ENCODE assay signal across 7 mouse cellular contexts in the genomic region with DNA sequence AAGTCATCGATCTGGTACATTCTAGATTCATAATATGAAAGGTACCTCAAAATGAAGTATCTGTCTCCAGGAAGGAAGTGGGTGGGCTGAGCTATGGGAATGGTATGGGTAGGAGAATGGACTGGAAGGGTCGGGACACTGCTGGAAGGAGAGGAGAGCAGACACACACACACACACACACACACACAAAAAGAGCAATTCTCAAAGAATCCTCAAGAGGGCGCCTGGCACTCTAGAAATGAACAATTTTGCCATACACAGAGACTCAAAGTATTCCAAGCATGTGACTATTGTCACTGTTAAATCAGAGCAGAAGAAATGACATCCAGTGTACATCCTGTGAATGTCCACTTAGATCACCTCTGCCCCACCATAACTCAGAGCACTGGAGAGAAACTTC. TPM values are rescaled to one million over a fixed set of nuclear protein-coding genes. Genes with fewer than 3 reads are reported as not detected.
DNase-seq lines count a peak whose midpoint lies in the region; ATAC-seq and TF ChIP-seq lines count a peak whose summit lies in the region.

No protein-coding gene starts in this region.

- no peak overlapping the region for H3K4me2 ChIP-seq in liver, embryonic 12.5 days
- no peak overlapping the region for H3K4me2 ChIP-seq in midbrain, embryonic 12.5 days (replicated peaks)

- no peaks in the 10 kb centered on the region for H3K9me3 ChIP-seq in liver, embryonic 12.5 days (replicated peaks)
- no peaks in the 10 kb centered on the region for H3K9me3 ChIP-seq in midbrain, embryonic 12.5 days

- H3K27ac ChIP-seq in liver, adult 2 months (replicated peaks; ENCODE audit: insufficient read depth, low read depth, low read length): no peak overlapping the region
- H3K27ac ChIP-seq in liver, embryonic 12.5 days: no peak overlapping the region
- no peak overlapping the region for H3K27ac ChIP-seq in embryonic fibroblast, embryonic 13.5 days (ENCODE audit: insufficient read depth, low read length)
- H3K27ac ChIP-seq in layer of hippocampus, adult 2 months: no peak overlapping the region
- no peak overlapping the region for H3K27ac ChIP-seq in midbrain, embryonic 12.5 days (replicated peaks)

- no peak for TF ChIP-seq POLR2A in liver, adult 2 months (IDR thresholded peaks at IDR 0.05; ENCODE audit: extremely low read depth, insufficient read depth, low read length)
- no peak for TF ChIP-seq POLR2A in embryonic fibroblast, embryonic 13.5 days (IDR thresholded peaks at IDR 0.05; ENCODE audit: low read depth, low read length)

- H3K27me3 ChIP-seq in liver, adult 2 months (ENCODE audit: control insufficient read depth, insufficient read depth, low read length): no peaks in the 10 kb centered on the region
- no peaks in the 10 kb centered on the region for H3K27me3 ChIP-seq in liver, embryonic 12.5 days (replicated peaks)
- no peaks in the 10 kb centered on the region for H3K27me3 ChIP-seq in midbrain, embryonic 12.5 days

- no peaks in the 10 kb centered on the region for H3K36me3 ChIP-seq in liver, adult 2 months (ENCODE audit: control insufficient read depth, insufficient read depth, low read length)
- H3K36me3 ChIP-seq in liver, embryonic 12.5 days: peaks cover 8% of the 10 kb centered on the region
- H3K36me3 ChIP-seq in midbrain, embryonic 12.5 days: peaks cover 8% of the 10 kb centered on the region

- no peaks in the 10 kb centered on the region for H3K4me1 ChIP-seq in liver, adult 2 months (ENCODE audit: control insufficient read depth, insufficient read depth, low read length)
- no peaks in the 10 kb centered on the region for H3K4me1 ChIP-seq in liver, embryonic 12.5 days
- H3K4me1 ChIP-seq in embryonic fibroblast, embryonic 13.5 days (ENCODE audit: control insufficient read depth, insufficient read depth, low read length): no peaks in the 10 kb centered on the region
- H3K4me1 ChIP-seq in midbrain, embryonic 12.5 days: no peaks in the 10 kb centered on the region

- H3K9ac ChIP-seq in liver, adult 2 months (ENCODE audit: low read depth, low read length): no peak overlapping the region
- no peak overlapping the region for H3K9ac ChIP-seq in liver, embryonic 12.5 days
- no peak overlapping the region for H3K9ac ChIP-seq in midbrain, embryonic 12.5 days (replicated peaks)

- DNase-seq in liver, adult 2 months (ENCODE audit: extremely low read depth, low read depth, low spot score): peak; percentile 28
- peak; percentile 78 for DNase-seq in ZHBTc4 (ENCODE audit: low read depth, low spot score)
- DNase-seq in layer of hippocampus, adult 2 months (ENCODE audit: low spot score in 2 of 2): peak; percentile 55 to 75
- DNase-seq in yolk sac, embryonic 10.5 days (ENCODE audit: low spot score): peak; percentile 35

- WGBS in liver, adult 2 months: 31% methylated on average over 3 of the region's 3 CpGs
- 22% methylated on average over 3 of the region's 3 CpGs for WGBS in liver, embryonic 12.5 days (ENCODE audit: insufficient replicate concordance)
- 35% methylated on average over 3 of the region's 3 CpGs for WGBS in midbrain, embryonic 12.5 days

- ATAC-seq in liver, embryonic 12.5 days: no peak
- ATAC-seq in midbrain, embryonic 12.5 days (ENCODE audit: low FRiP score, low read depth): 0 out of 2 replicates have a peak, but pooled peaks have one; percentile 41

- TF ChIP-seq CTCF in liver, adult 2 months (IDR thresholded peaks at IDR 0.05; ENCODE audit: low read depth, low read length): peak; percentile 28; the same call in 1 of the 2 replicates
- peak; percentile 30; the same call in 1 of the 2 replicates for TF ChIP-seq CTCF in embryonic fibroblast, embryonic 13.5 days (IDR thresholded peaks at IDR 0.05; ENCODE audit: borderline replicate concordance, insufficient read depth, low read length)
- TF ChIP-seq CTCF in layer of hippocampus, adult 2 months (conservative IDR thresholded peaks at IDR 0.05): peak; percentile 82

- no peak overlapping the region for H3K4me3 ChIP-seq in liver, adult 2 months (ENCODE audit: insufficient read depth, low read depth, low read length)
- no peak overlapping the region for H3K4me3 ChIP-seq in liver, embryonic 12.5 days
- no peak overlapping the region for H3K4me3 ChIP-seq in embryonic fibroblast, embryonic 13.5 days (ENCODE audit: insufficient read depth, low read length)
- H3K4me3 ChIP-seq in layer of hippocampus, adult 2 months: no peak overlapping the region
- no peak overlapping the region for H3K4me3 ChIP-seq in midbrain, embryonic 12.5 days

- no peaks in the 10 kb centered on the region for H3K79me2 ChIP-seq in liver, adult 2 months (ENCODE audit: control insufficient read depth, insufficient read depth, low read length)

RNA-seq across cellular contexts. Expression of gene Osbpl7, which starts 22.1 kb away (rescaled TPM):
- 1.1 and 1.7 TPM in 2 replicates for total RNA-seq in liver, adult 2 months (2014; rRNA removed)
- 1.7 and 2.2 TPM in 2 replicates for polyA plus RNA-seq in liver, adult 2 months (2012; rRNA removed)
- polyA plus RNA-seq in liver, embryonic 12.5 days (2016; fragmentation: Nextera tagmentation; extraction: Ambion mirVana): 3.7 and 3.8 TPM in 2 replicates
- 7.3 and 9.7 TPM in 2 replicates for polyA plus RNA-seq in embryonic fibroblast, embryonic 13.5 days (2011; ENCODE audit: insufficient read length, low read depth, missing spikeins)
- total RNA-seq in layer of hippocampus, adult 2 months (2021): 10 to 100 TPM; 15.7 to 19.0 TPM
- 8.5 and 10.8 TPM in 2 replicates for polyA plus RNA-seq in midbrain, embryonic 12.5 days (2016; fragmentation: Nextera tagmentation; extraction: Ambion mirVana)

RNA-seq across cellular contexts. Expression of gene Mrpl10, which starts 31.2 kb away (rescaled TPM):
- total RNA-seq in liver, adult 2 months (2014; rRNA removed): 19.5 and 29.2 TPM in 2 replicates
- 86.8 and 120 TPM in 2 replicates for polyA plus RNA-seq in liver, adult 2 months (2012; rRNA removed)
- polyA plus RNA-seq in liver, embryonic 12.5 days (2016; fragmentation: Nextera tagmentation; extraction: Ambion mirVana): 56.7 TPM in 2 replicates
- polyA plus RNA-seq in embryonic fibroblast, embryonic 13.5 days (2011; ENCODE audit: insufficient read length, low read depth, missing spikeins): 62.8 and 64.8 TPM in 2 replicates
- 10 to 100 TPM; 74.0 to 81.6 TPM for total RNA-seq in layer of hippocampus, adult 2 months (2021)
- polyA plus RNA-seq in midbrain, embryonic 12.5 days (2016; fragmentation: Nextera tagmentation; extraction: Ambion mirVana): 63.4 and 64.4 TPM in 2 replicates

RNA-seq across cellular contexts. Expression of gene Lrrc46, which starts 31.3 kb away (rescaled TPM):
- 0.28 and 1.1 TPM in 2 replicates for total RNA-seq in liver, adult 2 months (2014; rRNA removed)
- 1.0 and 1.1 TPM in 2 replicates for polyA plus RNA-seq in liver, adult 2 months (2012; rRNA removed)
- polyA plus RNA-seq in liver, embryonic 12.5 days (2016; fragmentation: Nextera tagmentation; extraction: Ambion mirVana): 0.35 and 0.48 TPM in 2 replicates
- 0.65 and 0.87 TPM in 2 replicates for polyA plus RNA-seq in embryonic fibroblast, embryonic 13.5 days (2011; ENCODE audit: insufficient read length, low read depth, missing spikeins)
- total RNA-seq in layer of hippocampus, adult 2 months (2021): 1 to 10 TPM; 1.1 to 1.2 TPM
- 2.4 and 3.3 TPM in 2 replicates for polyA plus RNA-seq in midbrain, embryonic 12.5 days (2016; fragmentation: Nextera tagmentation; extraction: Ambion mirVana)

RNA-seq across cellular contexts. Expression of gene Tbx21, which starts 42.6 kb away (rescaled TPM):
- 0.09 and 0.13 TPM in 2 replicates for total RNA-seq in liver, adult 2 months (2014; rRNA removed)
- 0.22 and 0.38 TPM in 2 replicates for polyA plus RNA-seq in liver, adult 2 months (2012; rRNA removed)
- not detected in 2 replicates for polyA plus RNA-seq in liver, embryonic 12.5 days (2016; fragmentation: Nextera tagmentation; extraction: Ambion mirVana)
- not detected in 2 replicates for polyA plus RNA-seq in embryonic fibroblast, embryonic 13.5 days (2011; ENCODE audit: insufficient read length, low read depth, missing spikeins)
- total RNA-seq in layer of hippocampus, adult 2 months (2021): under 1 TPM; 0.17 to 0.23 TPM
- 0.23 and 0.24 TPM in 2 replicates for polyA plus RNA-seq in midbrain, embryonic 12.5 days (2016; fragmentation: Nextera tagmentation; extraction: Ambion mirVana)

RNA-seq across cellular contexts. Expression of gene Scrn2, which starts 42.8 kb away (rescaled TPM):
- 39.5 and 41.9 TPM in 2 replicates for total RNA-seq in liver, adult 2 months (2014; rRNA removed)
- 56.6 and 58.3 TPM in 2 replicates for polyA plus RNA-seq in liver, adult 2 months (2012; rRNA removed)
- polyA plus RNA-seq in liver, embryonic 12.5 days (2016; fragmentation: Nextera tagmentation; extraction: Ambion mirVana): 9.8 and 11.0 TPM in 2 replicates
- polyA plus RNA-seq in embryonic fibroblast, embryonic 13.5 days (2011; ENCODE audit: insufficient read length, low read depth, missing spikeins): 6.9 and 9.7 TPM in 2 replicates
- total RNA-seq in layer of hippocampus, adult 2 months (2021): 1 to 10 TPM; 4.9 to 5.5 TPM
- 22.5 and 24.2 TPM in 2 replicates for polyA plus RNA-seq in midbrain, embryonic 12.5 days (2016; fragmentation: Nextera tagmentation; extraction: Ambion mirVana)

Comparison
In these comparisons a context has a peak if more than half of its experiments do, and no peak if none do; other contexts are left out.
1. DNase-seq: peak in every context shown above with its lines; median percentile 78 in ZHBTc4; 65 in layer of hippocampus, adult 2 months; 35 in yolk sac, embryonic 10.5 days; 28 in liver, adult 2 months.
2. CTCF ChIP-seq: peak in every context shown above with its lines; median percentile 82 in layer of hippocampus, adult 2 months; 30 in embryonic fibroblast, embryonic 13.5 days; 28 in liver, adult 2 months.